Mouse (Mus musculus): ENCODE data around the gene Ugt1a10. TPM values are rescaled to one million over a fixed set of nuclear protein-coding genes. Genes with fewer than 3 reads are reported as not detected.

Gene Ugt1a10
- 0.16 TPM in 1 of 2 replicates, not detected in the other for polyA plus RNA-seq (2012; rRNA removed)

DNA sequence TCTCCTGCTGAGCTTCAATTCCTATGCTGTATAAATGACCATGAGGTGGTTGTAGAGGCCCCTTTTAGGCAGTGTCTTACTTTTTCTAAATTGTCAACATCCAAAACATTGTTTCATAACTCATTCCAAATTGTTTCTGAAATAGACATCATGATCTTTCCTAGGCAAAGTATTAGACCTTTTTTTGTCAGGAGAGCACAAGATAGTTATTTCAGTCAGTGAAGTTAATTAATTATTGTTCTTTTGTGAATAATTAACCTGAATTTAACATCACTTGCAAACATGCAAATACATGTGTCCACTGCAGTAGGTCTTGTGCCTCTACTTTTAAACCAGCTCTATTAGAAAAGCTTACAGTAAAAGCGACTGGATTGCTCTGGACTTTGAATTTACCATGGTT, at the start of gene Ugt1a10:
Ugt1a10 (plus strand) TSS at position 301 of the 400 bp plus-strand sequence.
- H3K4me3 ChIP-seq (ENCODE audit: control insufficient read depth, insufficient read depth, low read length): no peak within 1 kb of the TSS
- WGBS: 94% methylated on average over 1 of the region's 1 CpGs
- DNase-seq: no peak
- H3K36me3 ChIP-seq (ENCODE audit: control insufficient read depth, insufficient read depth, low read length): no peaks in the 10 kb centered on the region
- no peaks in the 10 kb centered on the region for H3K4me1 ChIP-seq (replicated peaks; ENCODE audit: control insufficient read depth, insufficient read depth, low read length)
- TF ChIP-seq POLR2A (IDR thresholded peaks at IDR 0.05; ENCODE audit: control insufficient read depth, extremely low read depth, insufficient read depth, low read length, poor library complexity) (no peak), CTCF (IDR thresholded peaks at IDR 0.05; ENCODE audit: borderline replicate concordance, control insufficient read depth, extremely low read depth, insufficient read depth, low read length, poor library complexity) (no peak)
- no peaks in the 10 kb centered on the region for H3K27me3 ChIP-seq (ENCODE audit: control insufficient read depth, insufficient read depth, low read length)
- no peak within 1 kb of the TSS for H3K27ac ChIP-seq (ENCODE audit: control insufficient read depth, insufficient read depth, low read length)

DNA sequence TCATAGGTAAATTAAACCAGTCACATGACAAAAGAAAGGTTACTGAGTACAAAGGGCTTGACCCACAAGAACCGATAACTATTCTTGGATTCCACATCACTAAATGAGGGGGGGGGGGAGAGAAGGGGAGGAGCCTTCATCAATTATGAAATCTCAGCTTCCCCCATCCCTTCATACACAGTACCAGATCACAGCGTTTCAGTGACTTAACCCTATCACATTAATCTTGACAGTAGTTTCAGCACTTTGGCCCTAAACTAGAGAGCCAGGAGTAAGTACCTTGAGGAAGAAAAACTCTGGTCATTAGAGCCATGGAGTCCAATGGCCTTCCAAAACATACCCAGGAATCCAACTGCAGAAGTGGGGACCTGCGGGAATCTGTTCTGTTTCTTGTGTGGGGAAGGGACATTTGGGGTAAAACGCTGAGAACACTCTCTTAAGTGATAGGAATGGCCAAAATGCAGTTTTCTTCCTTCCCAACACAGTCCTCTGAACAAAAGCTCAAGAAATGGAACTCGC, 47.4 kb upstream of the Ugt1a10 start:
- TF ChIP-seq POLR2A (IDR thresholded peaks at IDR 0.05; ENCODE audit: control insufficient read depth, extremely low read depth, insufficient read depth, low read length, poor library complexity) (no peak), CTCF (IDR thresholded peaks at IDR 0.05; ENCODE audit: borderline replicate concordance, control insufficient read depth, extremely low read depth, insufficient read depth, low read length, poor library complexity) (no peak)
- no peaks in the 10 kb centered on the region for H3K4me1 ChIP-seq (replicated peaks; ENCODE audit: control insufficient read depth, insufficient read depth, low read length)
- no peak for DNase-seq
- H3K4me3 ChIP-seq (ENCODE audit: control insufficient read depth, insufficient read depth, low read length): peak overlapping the region; percentile 72
- no peak overlapping the region for H3K27ac ChIP-seq (ENCODE audit: control insufficient read depth, insufficient read depth, low read length)
- H3K27me3 ChIP-seq (ENCODE audit: control insufficient read depth, insufficient read depth, low read length): no peaks in the 10 kb centered on the region
- 14% methylated on average over 5 of the region's 5 CpGs for WGBS
- no peaks in the 10 kb centered on the region; the same call in 1 of the 2 replicates for H3K36me3 ChIP-seq (ENCODE audit: control insufficient read depth, insufficient read depth, low read length)

DNA sequence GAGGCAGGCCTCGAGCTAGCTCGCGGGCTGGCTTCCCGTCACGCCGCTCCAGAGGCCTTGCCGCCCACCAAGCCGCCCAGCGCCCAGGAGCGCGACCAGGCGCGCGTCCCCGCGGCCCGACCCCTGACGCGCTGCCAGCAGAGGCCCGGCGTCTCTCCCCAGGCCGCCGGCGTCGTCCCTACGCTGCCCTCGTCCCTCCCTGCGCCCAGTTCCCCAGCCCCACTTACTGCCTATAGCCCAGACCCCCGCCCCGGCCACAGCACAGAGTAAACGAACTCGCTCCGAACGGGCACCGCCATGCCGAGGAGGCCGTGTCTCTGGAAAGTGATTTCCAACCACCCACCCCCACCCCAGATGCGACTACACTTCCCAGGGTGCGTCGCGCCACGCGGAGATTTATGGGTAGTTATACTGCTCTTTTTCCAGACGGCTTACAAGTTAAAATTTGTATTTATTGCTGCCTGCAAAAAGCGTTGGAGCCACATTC, 46.9 kb upstream of the Ugt1a10 start, which contains the start of gene Usp40:
Usp40 (minus strand) TSS at position 341 of the 487 bp plus-strand sequence.
- TF ChIP-seq POLR2A (IDR thresholded peaks at IDR 0.05; ENCODE audit: control insufficient read depth, extremely low read depth, insufficient read depth, low read length, poor library complexity) (peak; percentile 48; the same call in 1 of the 2 replicates), CTCF (IDR thresholded peaks at IDR 0.05; ENCODE audit: borderline replicate concordance, control insufficient read depth, extremely low read depth, insufficient read depth, low read length, poor library complexity) (0 out of 2 replicates have a peak, but pooled peaks have one; percentile 13)
- no peak within 1 kb of the TSS for H3K27ac ChIP-seq (ENCODE audit: control insufficient read depth, insufficient read depth, low read length)
- DNase-seq: peak; percentile 80
- peak within 1 kb of the TSS; percentile 72 for H3K4me3 ChIP-seq (ENCODE audit: control insufficient read depth, insufficient read depth, low read length)
- H3K36me3 ChIP-seq (ENCODE audit: control insufficient read depth, insufficient read depth, low read length): no peaks in the 10 kb centered on the region
- no peaks in the 10 kb centered on the region for H3K4me1 ChIP-seq (replicated peaks; ENCODE audit: control insufficient read depth, insufficient read depth, low read length)
- under 1% methylated on average over 45 of the region's 45 CpGs for WGBS
- no peaks in the 10 kb centered on the region for H3K27me3 ChIP-seq (ENCODE audit: control insufficient read depth, insufficient read depth, low read length)

DNA sequence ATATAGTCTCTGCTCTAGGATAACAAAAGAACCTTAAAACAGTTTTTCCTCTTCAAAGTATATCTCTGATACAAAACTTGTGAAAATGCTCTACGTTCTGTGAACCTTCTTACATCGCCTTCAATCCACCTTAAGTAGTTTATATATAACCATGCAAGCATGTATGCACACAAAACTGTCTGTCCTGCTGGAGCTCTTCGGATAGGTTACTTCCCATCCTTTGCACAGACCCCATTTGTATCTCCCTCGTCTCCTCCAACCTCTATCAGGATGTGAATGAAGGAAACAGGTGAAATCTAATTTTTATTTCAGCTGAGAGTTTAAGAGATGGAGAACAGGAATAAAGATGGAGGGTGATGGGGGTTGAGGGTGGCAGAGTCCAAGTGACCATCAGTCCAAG, 46.5 kb upstream of the Ugt1a10 start:
- Histone ChIP-seq H3K27ac (ENCODE audit: control insufficient read depth, insufficient read depth, low read length) (no peak overlapping the region), H3K36me3 (ENCODE audit: control insufficient read depth, insufficient read depth, low read length) (no peaks in the 10 kb centered on the region), H3K4me1 (replicated peaks; ENCODE audit: control insufficient read depth, insufficient read depth, low read length) (no peaks in the 10 kb centered on the region), H3K27me3 (ENCODE audit: control insufficient read depth, insufficient read depth, low read length) (no peaks in the 10 kb centered on the region), H3K4me3 (ENCODE audit: control insufficient read depth, insufficient read depth, low read length) (no peak overlapping the region)
- no peak for DNase-seq
- WGBS: 47% methylated on average over 4 of the region's 4 CpGs
- TF ChIP-seq POLR2A (IDR thresholded peaks at IDR 0.05; ENCODE audit: control insufficient read depth, extremely low read depth, insufficient read depth, low read length, poor library complexity) (no peak), CTCF (IDR thresholded peaks at IDR 0.05; ENCODE audit: borderline replicate concordance, control insufficient read depth, extremely low read depth, insufficient read depth, low read length, poor library complexity) (no peak)

DNA sequence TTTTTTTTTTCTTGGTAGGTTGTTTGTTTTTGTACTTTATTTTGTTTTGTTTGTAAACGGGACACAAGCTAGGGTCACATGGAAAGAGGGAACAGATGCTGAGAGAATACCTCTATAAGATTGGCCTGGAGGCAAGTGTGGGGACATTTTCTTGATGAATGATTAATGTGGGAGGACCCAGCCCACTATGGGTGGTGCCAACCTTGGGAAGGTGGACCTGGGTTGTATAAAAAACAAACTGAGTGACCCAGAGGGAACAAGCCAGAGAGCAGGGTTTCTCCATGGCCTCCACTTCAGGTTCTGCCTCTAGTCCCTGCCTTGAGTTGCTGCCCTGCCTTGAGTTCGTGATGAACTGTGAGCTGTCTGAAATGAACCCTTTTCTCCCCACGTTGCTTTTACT, 45.7 kb upstream of the Ugt1a10 start:
- Histone ChIP-seq H3K27ac (ENCODE audit: control insufficient read depth, insufficient read depth, low read length) (no peak overlapping the region), H3K4me3 (ENCODE audit: control insufficient read depth, insufficient read depth, low read length) (no peak overlapping the region), H3K36me3 (ENCODE audit: control insufficient read depth, insufficient read depth, low read length) (no peaks in the 10 kb centered on the region), H3K27me3 (ENCODE audit: control insufficient read depth, insufficient read depth, low read length) (no peaks in the 10 kb centered on the region), H3K4me1 (replicated peaks; ENCODE audit: control insufficient read depth, insufficient read depth, low read length) (no peaks in the 10 kb centered on the region)
- no peak for DNase-seq
- TF ChIP-seq CTCF (IDR thresholded peaks at IDR 0.05; ENCODE audit: borderline replicate concordance, control insufficient read depth, extremely low read depth, insufficient read depth, low read length, poor library complexity): no peak
- TF ChIP-seq POLR2A (IDR thresholded peaks at IDR 0.05; ENCODE audit: control insufficient read depth, extremely low read depth, insufficient read depth, low read length, poor library complexity): no peak
- WGBS: 93% methylated on average over 3 of the region's 3 CpGs

DNA sequence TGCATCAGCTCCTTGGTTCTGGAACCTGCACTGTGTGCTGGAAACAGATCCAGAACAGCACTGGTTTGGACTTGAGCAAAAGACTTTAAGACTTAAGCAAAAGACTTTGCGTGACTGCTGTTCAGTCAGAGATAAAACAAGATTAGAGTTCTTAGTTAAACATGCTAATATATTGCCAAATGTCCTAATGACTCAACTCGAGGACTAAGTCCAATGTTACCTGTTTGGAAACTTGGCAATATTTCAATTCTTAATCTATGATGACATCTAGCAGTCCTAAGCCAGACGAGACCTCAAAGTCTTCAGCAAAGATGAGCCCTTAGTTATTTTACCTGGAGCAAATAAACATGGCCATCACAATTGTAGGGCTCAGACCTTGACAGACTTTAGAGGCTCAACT, 41.5 kb upstream of the Ugt1a10 start:
- no peak for DNase-seq
- Histone ChIP-seq H3K27me3 (ENCODE audit: control insufficient read depth, insufficient read depth, low read length) (no peaks in the 10 kb centered on the region), H3K36me3 (ENCODE audit: control insufficient read depth, insufficient read depth, low read length) (no peaks in the 10 kb centered on the region), H3K4me3 (ENCODE audit: control insufficient read depth, insufficient read depth, low read length) (no peak overlapping the region), H3K4me1 (replicated peaks; ENCODE audit: control insufficient read depth, insufficient read depth, low read length) (no peaks in the 10 kb centered on the region), H3K27ac (ENCODE audit: control insufficient read depth, insufficient read depth, low read length) (no peak overlapping the region)
- WGBS: 89% methylated on average over 3 of the region's 3 CpGs
- TF ChIP-seq CTCF (IDR thresholded peaks at IDR 0.05; ENCODE audit: borderline replicate concordance, control insufficient read depth, extremely low read depth, insufficient read depth, low read length, poor library complexity): no peak
- no peak for TF ChIP-seq POLR2A (IDR thresholded peaks at IDR 0.05; ENCODE audit: control insufficient read depth, extremely low read depth, insufficient read depth, low read length, poor library complexity)
